Mouse (Mus musculus) kidney, postnatal 0 days (tissue): Measurements from ENCODE around the gene Pagr1b. TPM values are rescaled to one million over a fixed set of nuclear protein-coding genes. Genes with fewer than 3 reads are reported as not detected.
A peak's percentile ranks its signal among the peaks of the same experiment; 100 is the strongest.

Source experiments
- ATAC-seq: fragments of 200-750 bp; cut with Nextera tagmentation; replicated peaks from 2 replicates; pipeline ENCODE4 v1.8.0; 2017; ENCODE audit warnings: low read depth, moderate number of reproducible peaks, moderate TSS enrichment, moderate library complexity; ENCODE audit not compliant: low FRiP score
- DNase-seq: peaks from one replicate; pipeline ENCODE4 v3.0.0-alpha.2; 2016; ENCODE audit warnings: low spot score
- H3K27ac ChIP-seq: fragments of 300-500 bp; sonication (generic); 2 replicates; pipeline ENCODE4 v1.5.1; 2014; ENCODE audit warnings: mild to moderate bottlenecking
- H3K27me3 ChIP-seq: fragments of 300-500 bp; sonication (generic); 2 replicates; pipeline ENCODE4 v1.6.1; 2014; ENCODE audit warnings: low read length, mixed read lengths; ENCODE audit not compliant: insufficient read depth
- H3K36me3 ChIP-seq: fragments of 300-500 bp; sonication (generic); 2 replicates; pipeline ENCODE4 v1.6.1; 2014; ENCODE audit warnings: low read length, mixed read lengths; ENCODE audit not compliant: insufficient read depth
- H3K4me1 ChIP-seq: fragments of 300-500 bp; sonication (generic); replicated peaks from 2 replicates; pipeline ENCODE4 v1.6.1; 2014; ENCODE audit warnings: antibody characterized with exemption, low read length, mixed read lengths; ENCODE audit not compliant: insufficient read depth
- H3K4me2 ChIP-seq: fragments of 300-500 bp; sonication (generic); 2 replicates; pipeline ENCODE4 v1.6.1; 2014; ENCODE audit warnings: mild to moderate bottlenecking, low read length, moderate library complexity, mixed read lengths
- H3K4me3 ChIP-seq: fragments of 300-500 bp; sonication (generic); replicated peaks from 2 replicates; pipeline ENCODE4 v1.5.1; 2014; ENCODE audit warnings: low read depth, low read length
- H3K9ac ChIP-seq: fragments of 300-500 bp; sonication (generic); 2 replicates; pipeline ENCODE4 v1.6.1; 2014; ENCODE audit warnings: low read depth, low read length
- H3K9me3 ChIP-seq: fragments of 300-500 bp; sonication (generic); replicated peaks from 2 replicates; pipeline ENCODE4 v1.6.1; 2016; ENCODE audit warnings: low read length, inconsistent platforms, mixed read lengths
- CTCF ChIP-seq: IDR thresholded peaks from 2 replicates; pipeline ENCODE4 v1.5.1; 2016; ENCODE audit warnings: antibody characterized with exemption, low read depth, mild to moderate bottlenecking, moderate library complexity
- WGBS: fragments of 180-500 bp; shearing (Covaris S2); extraction: QIAGEN DNeasy Blood & Tissue Kit; methylation state at CpG from one replicate; pipeline ENCODE4 v1.1.7; 2014; 5-methylcytosine and 5-hydroxymethylcytosine counted together
- polyA plus RNA-seq: library from polyadenylated mRNA; unstranded; fragments of >200 nt; fragmentation: Nextera tagmentation; extraction: Ambion mirVana; gene quantifications from 2 replicates; pipeline ENCODE4 v1.2.1, GENCODE M21; 2015

Gene Pagr1b
- polyA plus RNA-seq, 1 experiment from 2014 or later, result 0.21 TPM

DNA sequence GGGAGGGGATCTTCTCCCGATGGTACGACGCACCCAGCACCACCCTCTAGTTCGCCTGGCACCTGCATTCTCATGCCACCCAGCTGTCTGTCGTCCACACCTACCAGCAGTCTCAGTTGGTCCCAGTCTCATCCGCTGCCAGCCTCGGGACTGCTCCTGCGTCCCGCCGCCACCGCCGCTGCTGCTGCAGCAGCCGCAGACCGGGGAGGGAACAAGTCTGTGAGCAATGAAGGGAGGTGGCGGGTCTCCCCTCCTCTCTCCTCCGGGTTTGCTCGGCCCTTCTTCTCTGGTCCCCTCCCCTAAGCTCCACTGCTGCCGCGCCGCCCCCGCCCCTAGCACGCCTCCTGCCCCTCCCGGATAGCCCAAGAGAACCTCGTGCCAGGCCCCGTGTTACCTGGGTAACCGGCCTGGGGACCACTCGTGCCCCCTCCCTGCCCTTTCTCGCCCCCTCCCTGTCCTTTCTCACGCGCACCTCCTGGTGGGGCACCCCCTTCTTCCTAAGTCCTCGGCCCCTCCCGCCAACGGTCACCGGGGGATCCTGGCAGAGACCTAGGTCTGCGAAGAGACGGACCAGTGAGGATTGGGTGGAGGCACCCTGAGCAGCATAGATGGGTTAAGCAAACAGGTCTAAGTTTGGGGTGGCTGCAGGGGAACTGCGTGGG, 4.7 kb upstream of the Pagr1b start, which contains the start of the genes Gm42742 and Prrt2:
Gm42742 (minus strand) TSS at position 197 of the 662 bp plus-strand sequence.
Prrt2 (minus strand) TSS at position 311 of the 662 bp plus-strand sequence.
- Histone ChIP-seq H3K36me3 (0 out of 2 replicates have a peak, but pooled peaks cover 15% of the 10 kb centered on the region), H3K9me3 (no peaks in the 10 kb centered on the region), H3K9ac (peak within 1 kb of the TSS; percentile 60), H3K4me1 (peaks cover 46% of the 10 kb centered on the region), H3K27me3 (no peaks in the 10 kb centered on the region), H3K27ac (peak within 1 kb of the TSS; percentile 57), H3K4me2 (peak within 1 kb of the TSS; percentile 85), H3K4me3 (peak within 1 kb of the TSS; percentile 43)
- DNase-seq, result peak; percentile 88
- TF ChIP-seq CTCF, result no peak
- WGBS, result 2% methylated on average over 33 of the region's 37 CpGs
- ATAC-seq, result no peak

GRCm38 (mm10) chr7:127020491-127020890, 4.2 kb upstream of the Pagr1b start:
- ATAC-seq, result no peak
- WGBS, result 38% methylated on average over 5 of the region's 5 CpGs
- Histone ChIP-seq H3K9ac (peak overlapping the region; percentile 60), H3K4me2 (peak overlapping the region; percentile 85), H3K27ac (peak overlapping the region; percentile 57), H3K4me3 (peak overlapping the region; percentile 43), H3K27me3 (no peaks in the 10 kb centered on the region), H3K4me1 (peaks cover 50% of the 10 kb centered on the region), H3K36me3 (0 out of 2 replicates have a peak, but pooled peaks cover 15% of the 10 kb centered on the region), H3K9me3 (no peaks in the 10 kb centered on the region)
- no peak for TF ChIP-seq CTCF
- DNase-seq, result peak; percentile 27

DNA sequence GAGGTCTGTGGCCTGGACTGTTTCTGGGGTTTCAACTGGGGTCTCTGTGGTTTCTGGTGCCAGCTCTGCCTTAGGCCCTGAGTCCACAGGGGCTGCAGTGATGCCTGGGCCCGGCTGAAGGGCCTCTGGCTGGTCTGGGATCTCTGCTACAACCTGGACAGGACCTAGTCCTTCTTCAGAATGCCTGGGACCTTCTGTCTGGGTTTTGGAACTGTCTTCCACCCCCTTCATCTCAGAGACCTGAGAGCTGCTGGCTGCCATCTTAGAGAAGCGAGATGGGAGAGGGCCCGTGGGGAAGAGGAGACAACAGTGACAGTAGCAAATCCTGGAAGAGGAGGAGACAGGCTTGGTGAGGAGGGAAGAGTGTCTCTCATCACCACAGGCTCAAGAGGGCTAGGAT, 3.7 kb upstream of the Pagr1b start:
- WGBS, result 54% methylated on average over 3 of the region's 3 CpGs
- ATAC-seq, result no peak
- no peaks in the 10 kb centered on the region for H3K9me3 ChIP-seq
- H3K4me2 ChIP-seq, result peak overlapping the region; percentile 85
- no peak overlapping the region for H3K27ac ChIP-seq
- 0 out of 2 replicates have a peak, but pooled peaks cover 15% of the 10 kb centered on the region for H3K36me3 ChIP-seq
- H3K9ac ChIP-seq, result peak overlapping the region; percentile 60; the same call in 1 of the 2 replicates
- peak; percentile 16 for DNase-seq
- TF ChIP-seq CTCF, result no peak
- no peaks in the 10 kb centered on the region for H3K27me3 ChIP-seq
- H3K4me1 ChIP-seq, result peaks cover 50% of the 10 kb centered on the region
- peak overlapping the region; percentile 43; the same call in 1 of the 2 replicates for H3K4me3 ChIP-seq

DNA sequence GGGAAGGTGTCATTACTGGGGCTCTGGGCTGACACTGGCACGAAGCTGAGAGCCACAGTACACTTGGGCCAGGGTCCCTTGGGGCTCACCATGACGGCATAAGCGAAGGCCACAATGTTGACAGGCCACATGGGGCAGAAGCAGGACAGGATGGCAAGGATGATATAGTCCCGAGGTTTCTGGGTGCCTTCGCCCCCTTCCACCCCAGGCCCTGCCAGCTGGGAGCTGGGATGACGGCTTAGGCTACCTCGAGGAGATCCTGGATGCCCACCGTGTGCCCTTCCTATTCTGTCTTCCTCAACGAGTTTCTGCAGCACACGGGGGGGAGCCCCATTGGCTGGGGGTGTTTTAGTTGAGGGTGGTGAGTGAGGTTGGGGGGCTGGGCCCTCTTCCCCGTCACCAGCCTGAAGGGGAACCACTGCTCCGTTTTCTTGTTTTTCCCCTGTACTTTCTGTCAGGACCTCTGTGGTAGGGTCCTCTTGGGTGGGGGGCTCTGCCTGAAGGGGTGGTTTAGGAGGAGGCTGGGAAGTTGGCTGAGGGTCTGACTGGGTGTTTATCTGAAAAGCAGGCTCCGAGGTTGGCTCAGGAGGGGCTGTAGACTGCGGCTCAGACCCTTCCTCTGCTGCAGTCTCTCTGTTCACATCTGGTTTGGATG, 3.1 kb upstream of the Pagr1b start:
- Histone ChIP-seq H3K4me2 (peak overlapping the region; percentile 85), H3K9ac (no peak overlapping the region), H3K4me3 (no peak overlapping the region), H3K4me1 (peaks cover 47% of the 10 kb centered on the region), H3K36me3 (0 out of 2 replicates have a peak, but pooled peaks cover 15% of the 10 kb centered on the region), H3K9me3 (no peaks in the 10 kb centered on the region), H3K27ac (no peak overlapping the region), H3K27me3 (no peaks in the 10 kb centered on the region)
- TF ChIP-seq CTCF, result no peak
- WGBS, result 73% methylated on average over 14 of the region's 14 CpGs
- ATAC-seq (no peak), DNase-seq (no peak)

DNA sequence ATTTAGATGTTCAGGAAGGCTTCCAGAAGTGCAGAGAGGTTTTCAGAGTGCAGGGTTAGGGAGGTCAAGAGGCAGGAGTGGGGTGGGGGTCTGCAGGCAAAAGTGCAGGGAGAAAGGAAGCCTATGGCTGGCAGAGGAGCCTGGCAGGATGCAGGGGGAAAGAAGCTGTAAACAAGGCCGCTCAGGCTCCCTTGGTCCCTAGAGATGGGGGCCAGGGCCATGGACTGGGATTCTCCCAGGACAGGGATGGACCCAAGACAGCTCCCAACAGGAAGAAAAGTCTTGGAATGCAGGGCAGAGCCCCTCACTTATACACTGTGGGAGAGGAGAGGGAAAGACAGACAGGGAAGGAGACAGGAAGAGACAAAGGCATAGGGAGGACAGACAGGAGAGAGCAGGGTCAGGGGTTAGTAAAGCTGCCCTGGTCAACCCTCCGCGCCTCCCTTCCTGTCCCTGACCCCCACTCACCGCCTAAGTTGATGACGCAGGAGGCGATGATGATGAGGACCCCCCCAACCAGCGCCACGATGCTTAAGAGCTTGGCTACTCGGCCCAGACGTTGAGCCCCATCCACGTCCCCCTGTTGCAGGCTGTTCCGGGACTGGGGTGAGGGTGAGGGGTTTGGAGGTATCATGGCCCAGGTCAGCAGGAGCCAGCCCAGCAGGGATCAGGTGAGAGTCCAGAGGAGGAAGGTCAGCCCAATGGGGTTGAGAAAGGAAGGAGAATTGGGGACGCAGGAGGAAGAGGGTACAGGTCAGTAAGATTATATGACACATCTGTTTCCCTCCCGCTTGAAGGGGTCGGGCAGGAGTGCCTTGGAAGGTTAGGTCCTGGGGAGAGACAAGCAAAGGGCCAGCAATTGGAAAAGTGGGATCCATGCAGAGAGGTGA, 2.4 kb upstream of the Pagr1b start:
- Histone ChIP-seq H3K4me2 (peak overlapping the region; percentile 85; the same call in 1 of the 2 replicates), H3K4me3 (0 out of 2 replicates have a peak overlapping the region, but pooled peaks have one; percentile 7), H3K27me3 (no peaks in the 10 kb centered on the region), H3K27ac (peak overlapping the region; percentile 60; the same call in 1 of the 2 replicates), H3K4me1 (peaks cover 47% of the 10 kb centered on the region), H3K9me3 (no peaks in the 10 kb centered on the region), H3K36me3 (0 out of 2 replicates have a peak, but pooled peaks cover 15% of the 10 kb centered on the region), H3K9ac (peak overlapping the region; percentile 44; the same call in 1 of the 2 replicates)
- 37% methylated on average over 15 of the region's 15 CpGs for WGBS
- ATAC-seq, result no peak
- peak; percentile 17 for DNase-seq
- TF ChIP-seq CTCF, result no peak
